Mouse (Mus musculus) CD4-positive helper T cell, adult 2 months (primary cell): ENCODE data around the gene Rsrc2.
A peak's percentile ranks its signal among the peaks of the same experiment; 100 is the strongest.
"Not testable (repeated sequence)": the region's sequence is repeated elsewhere in the genome, so short reads cannot be mapped to it uniquely, and the experiment has no call there.

Experiments
- DNase-seq: peaks from one replicate; pipeline ENCODE4 v3.0.0-alpha.2; 2012; ENCODE audit warnings: low read depth, missing footprints, low spot score

Rsrc2 gene

GRCm38 (mm10) chr5:123749065-123750064 lies at the start of gene Rsrc2, which contains the start of gene Kntc1:
Gene Rsrc2 (minus strand): TSS chr5:123749414.
Gene Kntc1 (plus strand): TSS chr5:123749716.
- DNase-seq, result peak; percentile 99

DNA sequence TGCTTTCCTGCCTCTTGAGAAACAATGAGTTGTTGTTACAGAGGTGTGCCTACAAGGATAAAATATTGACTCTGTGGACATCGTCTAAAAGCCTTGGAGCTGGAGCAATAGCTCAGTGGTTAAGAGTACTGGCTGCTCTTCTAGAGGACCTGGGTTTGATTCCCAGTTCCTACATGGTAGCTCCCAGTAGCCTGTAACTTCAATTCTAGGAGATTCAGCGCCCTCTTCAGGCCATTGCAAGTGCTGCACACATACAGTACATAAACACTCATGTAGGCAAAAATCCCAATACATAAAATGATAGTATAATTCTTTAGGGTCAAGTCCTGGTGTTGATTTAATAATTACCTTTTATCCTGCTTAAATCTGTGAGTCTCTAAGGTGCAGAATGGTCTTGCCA lies 43.9 kb upstream of the Rsrc2 start:
- DNase-seq, result no peak

DNA sequence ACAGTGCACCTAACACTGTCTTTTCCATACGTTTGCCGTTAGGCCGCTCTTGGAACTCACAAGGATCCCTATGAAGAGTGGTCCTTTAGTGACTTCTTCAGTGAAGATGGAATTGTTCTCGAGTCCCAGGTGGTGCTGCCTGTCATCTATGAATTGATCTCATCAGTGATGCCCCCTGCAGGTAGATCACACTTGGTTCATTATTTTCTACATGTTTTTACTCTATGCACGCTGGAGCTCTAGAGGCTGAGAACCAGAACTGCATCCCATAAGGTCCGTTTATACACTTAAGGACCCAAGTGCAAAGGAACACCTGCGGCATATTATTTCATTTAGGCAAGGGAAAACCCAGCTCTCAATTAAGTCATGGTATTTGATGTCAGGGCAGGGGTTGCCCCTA lies 39.8 kb upstream of the Rsrc2 start:
- peak; percentile 41 for DNase-seq

DNA sequence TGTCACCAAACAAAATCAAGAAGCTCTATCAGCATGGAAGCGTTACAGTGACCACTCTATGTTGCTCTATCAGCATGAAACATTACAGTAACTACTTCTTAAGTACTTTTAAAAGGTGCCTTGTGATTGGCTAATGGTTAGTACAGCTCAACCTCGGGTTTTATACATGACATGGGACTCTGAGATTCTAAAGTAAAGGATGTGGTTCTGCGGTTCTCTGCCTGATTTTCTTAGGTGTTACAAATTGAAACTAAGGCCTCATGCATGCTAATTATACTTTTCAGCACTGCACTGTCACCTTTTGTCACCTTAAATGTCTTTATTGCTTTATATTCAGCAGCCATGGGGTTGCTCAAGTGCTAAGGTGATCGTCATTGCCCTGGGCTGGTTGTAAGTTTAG lies 32.6 kb upstream of the Rsrc2 start:
- peak; percentile 79 for DNase-seq

GRCm38 (mm10) chr5:123780716-123781115 lies 31.5 kb upstream of the Rsrc2 start:
- peak; percentile 67 for DNase-seq

- no peak for DNase-seq
These were observed 24.2 kb upstream of the Rsrc2 start for GRCm38 (mm10) chr5:123773441-123773840.

GRCm38 (mm10) chr5:123766455-123766854 lies 17.2 kb upstream of the Rsrc2 start:
- DNase-seq, result not testable (repeated sequence)

DNA sequence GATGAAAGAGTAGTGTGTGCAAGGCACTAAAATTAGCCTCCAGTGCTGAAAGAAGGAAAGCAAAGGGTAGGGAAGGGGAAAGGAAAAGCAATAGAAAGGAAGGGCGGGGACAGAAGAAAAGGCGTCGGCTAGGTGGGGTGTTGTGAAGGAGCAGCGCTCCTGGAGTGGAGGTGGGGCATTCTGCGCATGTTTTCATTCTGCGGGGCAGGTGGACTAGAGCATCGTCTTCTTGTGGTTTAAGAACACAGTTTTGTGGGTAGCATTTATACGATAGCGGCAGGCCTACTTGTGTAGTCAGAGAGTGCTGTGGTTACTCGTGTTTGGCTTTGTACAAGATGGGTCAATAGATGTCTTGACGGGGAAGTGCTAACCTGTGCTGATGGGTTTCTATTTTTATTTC lies 16.3 kb upstream of the Rsrc2 start:
- DNase-seq, result peak; percentile 57

DNA sequence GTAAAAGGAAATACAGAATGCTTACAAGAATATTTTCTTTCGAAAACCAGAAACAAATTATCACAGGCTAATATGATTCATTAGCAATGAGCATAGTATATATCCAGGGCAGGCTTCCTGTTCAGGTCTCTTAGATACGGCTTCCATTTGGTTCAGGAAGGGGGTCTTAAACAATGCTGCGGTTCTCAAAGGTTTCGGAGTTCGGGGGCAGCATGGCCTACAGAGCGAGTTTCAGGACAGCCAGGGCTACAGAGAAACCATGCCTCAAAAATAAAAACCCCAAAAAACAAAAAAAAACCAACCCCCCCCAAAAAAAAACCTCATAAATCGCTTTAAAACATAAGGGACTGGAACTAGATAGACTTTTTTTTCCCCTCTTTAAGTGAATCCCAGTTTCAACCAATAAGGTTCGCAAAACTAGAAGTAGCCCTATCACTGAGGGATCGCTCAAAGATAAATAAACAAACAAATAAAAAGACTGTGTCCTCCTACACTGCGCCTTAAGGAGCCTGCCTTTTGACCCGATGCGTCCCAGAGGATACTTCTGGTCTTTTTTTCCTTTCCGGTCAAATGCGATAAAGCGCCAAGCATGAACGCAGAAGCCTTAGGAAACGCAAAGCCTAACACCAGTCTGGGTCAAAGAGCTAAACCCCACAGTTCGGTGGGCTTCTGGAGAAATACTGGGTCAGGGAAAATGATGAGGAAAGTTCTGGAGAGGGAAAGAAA lies 712 bp downstream of the Rsrc2 start:
- peak; percentile 16 for DNase-seq

- no peak for DNase-seq
These were observed 1.6 kb downstream of the Rsrc2 start for GRCm38 (mm10) chr5:123747604-123748003.

DNA sequence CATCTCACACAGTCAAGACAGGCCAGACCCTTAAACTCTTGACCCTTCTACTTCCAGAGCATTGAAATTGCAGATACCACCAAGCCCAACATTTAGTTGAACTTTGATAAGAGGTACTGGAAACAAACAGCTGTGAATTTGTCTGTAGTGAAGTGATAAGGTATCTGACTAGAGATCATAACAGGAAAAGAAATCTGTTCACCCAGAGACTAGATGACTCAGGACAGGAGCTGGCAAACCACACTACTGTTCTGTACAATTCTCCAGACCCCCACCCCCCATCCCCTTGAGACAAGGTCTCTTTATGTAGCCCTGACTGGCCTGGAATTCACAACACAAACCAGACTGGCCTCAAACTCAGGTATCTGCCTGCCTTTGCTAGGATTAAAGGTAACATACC lies 3.0 kb downstream of the Rsrc2 start:
- peak; percentile 52 for DNase-seq

DNA sequence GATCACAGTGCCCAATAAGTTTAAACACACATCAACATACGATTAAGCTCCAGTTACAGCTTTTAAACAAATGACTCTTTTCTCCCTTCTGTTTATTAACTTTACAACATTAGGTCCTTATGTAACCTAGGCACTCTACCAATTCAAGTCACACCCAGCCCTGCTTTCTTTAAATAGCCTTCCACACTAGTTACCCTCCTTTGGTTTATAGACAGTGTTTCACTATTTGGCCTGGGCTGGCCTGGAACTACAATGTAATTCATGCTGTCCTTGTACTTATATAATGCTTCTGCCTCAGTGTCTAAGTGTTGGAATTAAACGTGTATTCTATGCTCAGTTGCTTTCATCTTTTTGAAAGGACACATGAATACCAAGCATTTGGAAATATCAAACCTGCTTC lies 4.9 kb downstream of the Rsrc2 start:
- no peak for DNase-seq

DNA sequence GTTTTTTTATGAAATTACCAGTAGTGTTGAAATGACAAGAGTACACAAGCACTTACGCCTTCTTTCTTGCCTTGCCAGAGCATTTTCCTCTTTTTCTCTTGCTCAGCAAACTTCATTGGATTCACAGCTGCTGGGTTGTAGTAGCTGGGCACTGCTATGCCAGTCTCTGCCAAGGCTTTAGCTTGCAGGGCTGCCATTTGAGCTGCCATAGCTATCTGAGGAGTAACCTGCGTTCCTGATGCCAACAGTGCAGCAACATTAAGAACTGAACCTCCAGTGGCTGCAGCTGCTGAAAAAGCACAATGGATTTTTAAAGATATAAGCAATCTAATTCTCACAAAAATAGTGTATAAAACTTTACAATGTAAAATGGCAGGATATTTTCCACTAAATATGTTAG lies 18.2 kb downstream of the Rsrc2 start:
- DNase-seq, result no peak

- DNase-seq, result not testable (repeated sequence)
These were observed 25.4 kb downstream of the Rsrc2 start for GRCm38 (mm10) chr5:123723816-123724215.

DNA sequence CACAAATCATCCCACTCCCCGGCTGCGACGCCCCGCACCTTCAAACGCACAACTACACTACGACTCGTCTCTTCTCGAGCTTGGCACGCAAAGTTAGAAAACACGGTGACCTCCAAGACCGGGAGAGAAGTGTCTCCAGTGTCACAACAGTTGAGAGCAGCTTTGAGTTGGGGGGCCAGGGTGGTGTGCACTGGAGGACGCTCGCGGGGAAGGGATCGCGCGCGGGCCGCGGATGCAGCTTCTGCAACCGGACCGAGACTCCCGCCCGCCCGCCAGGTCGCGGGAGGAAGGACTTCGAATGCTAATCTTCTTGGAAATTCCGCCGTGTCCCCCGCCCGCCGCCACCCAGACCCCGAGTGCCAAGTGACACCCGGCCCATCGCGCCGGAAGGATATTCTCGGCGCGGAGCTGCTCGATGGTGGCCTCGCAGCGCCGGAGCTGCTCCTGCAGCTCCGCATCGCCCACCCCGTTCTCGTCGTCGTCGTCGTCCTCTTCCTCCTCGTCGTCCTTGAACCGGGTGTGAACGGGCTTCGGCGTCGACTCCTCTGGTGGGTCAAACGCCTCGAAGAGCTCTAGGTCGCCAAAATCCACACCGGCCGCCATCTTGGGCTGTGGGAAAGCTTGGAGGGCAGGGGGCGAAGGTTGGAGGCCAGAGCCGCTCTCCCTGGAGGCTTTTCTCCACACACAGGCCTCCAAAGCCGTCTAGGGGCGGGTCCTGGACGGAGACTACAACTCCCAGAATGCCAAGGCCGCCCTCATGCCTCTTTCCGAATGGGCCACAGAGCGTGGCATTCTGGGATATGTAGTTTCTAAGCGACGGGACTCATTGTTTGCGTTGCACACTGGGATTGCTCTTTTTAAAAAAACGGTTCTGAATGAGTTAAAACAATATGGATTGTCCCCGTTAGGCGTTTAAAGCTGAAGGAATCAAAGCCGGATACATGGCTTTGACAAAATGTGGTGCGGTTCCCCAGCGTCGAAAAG lies 28.6 kb downstream of the Rsrc2 start, which contains the start of gene Zcchc8:
Gene Zcchc8 (minus strand): TSS at position 773 of the 984 bp plus-strand sequence.
- peak; percentile 96 for DNase-seq

GRCm38 (mm10) chr5:123714622-123715021 lies 34.6 kb downstream of the Rsrc2 start:
- no peak for DNase-seq

GRCm38 (mm10) chr5:123713782-123714181 lies 35.4 kb downstream of the Rsrc2 start:
- no peak for DNase-seq

DNA sequence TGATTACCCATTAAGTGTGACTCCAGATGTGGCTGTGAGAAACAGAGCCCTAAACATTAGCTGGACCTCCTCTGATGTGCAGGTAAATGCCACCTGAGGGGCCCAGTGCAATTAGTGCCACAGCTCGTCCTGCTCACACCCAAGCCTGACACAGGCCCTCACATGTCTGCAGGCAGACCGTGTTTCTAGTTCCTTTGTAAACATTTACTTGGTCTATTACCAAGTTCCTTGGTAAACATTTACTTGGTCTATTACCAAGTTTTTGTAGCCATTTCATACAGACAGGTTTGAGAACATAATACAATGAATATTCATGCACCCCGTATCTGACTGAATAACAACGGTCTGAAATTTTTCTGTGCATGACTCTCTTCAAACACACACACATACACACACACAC lies 39.6 kb downstream of the Rsrc2 start:
- no peak for DNase-seq

DNA sequence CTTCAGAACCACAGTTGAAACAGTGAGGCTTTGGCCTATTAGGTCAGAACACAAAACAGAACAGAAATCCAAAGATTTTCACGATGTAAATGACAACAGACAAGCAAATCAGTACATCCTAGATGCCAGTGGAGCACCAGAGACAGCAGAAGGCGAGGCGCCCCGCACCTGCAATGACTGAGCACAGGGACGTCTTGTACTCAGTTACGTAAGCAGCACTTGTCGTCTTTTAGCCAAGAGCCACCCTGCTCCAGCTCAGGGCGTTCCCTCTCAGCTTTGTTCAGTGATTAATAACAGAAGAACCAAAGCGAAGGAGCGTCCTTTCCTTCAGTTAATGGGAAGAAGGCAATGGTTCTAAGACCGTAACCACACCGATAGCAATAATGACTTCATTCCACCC lies 40.6 kb downstream of the Rsrc2 start:
- DNase-seq, result no peak

DNA sequence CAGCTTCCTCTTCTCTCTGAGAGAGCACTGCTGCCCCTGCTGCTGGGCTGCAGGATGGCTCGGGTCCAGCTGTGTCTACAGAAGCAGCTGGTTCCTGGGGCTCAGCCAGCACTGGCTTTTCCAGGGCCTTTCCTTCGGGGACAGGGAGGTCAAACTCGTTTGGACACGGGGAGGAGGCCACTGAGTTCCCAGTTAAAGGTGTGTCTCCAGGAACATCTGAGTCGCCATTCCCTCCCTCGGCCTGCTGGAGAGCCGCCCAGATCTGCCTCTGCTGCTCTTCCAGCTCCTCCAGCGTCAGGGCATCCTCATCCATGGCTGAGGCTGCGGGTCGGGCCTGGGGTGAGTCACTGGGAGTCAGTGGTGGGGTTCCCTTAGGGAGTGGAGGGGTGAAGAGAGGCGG lies 48.6 kb downstream of the Rsrc2 start:
- DNase-seq, result no peak

GRCm38 (mm10) chr5:123699198-123699597 lies 50.0 kb downstream of the Rsrc2 start:
- DNase-seq, result peak; percentile 71
